Mouse (Mus musculus): ENCODE data around the gene Cotl1.
A peak's percentile ranks its signal among the peaks of the same experiment; 100 is the strongest.
"Not testable (repeated sequence)": the region's sequence is repeated elsewhere in the genome, so short reads cannot be mapped to it uniquely, and the experiment has no call there.

Cotl1 gene

GRCm38 (mm10) chr8:119840275-119840808, at the start of gene Cotl1:
Cotl1 (minus strand) TSS chr8:119840544.
- peak; percentile 98 for DNase-seq

GRCm38 (mm10) chr8:119888012-119888411, 47.7 kb upstream of the Cotl1 start:
- DNase-seq = no peak

DNA sequence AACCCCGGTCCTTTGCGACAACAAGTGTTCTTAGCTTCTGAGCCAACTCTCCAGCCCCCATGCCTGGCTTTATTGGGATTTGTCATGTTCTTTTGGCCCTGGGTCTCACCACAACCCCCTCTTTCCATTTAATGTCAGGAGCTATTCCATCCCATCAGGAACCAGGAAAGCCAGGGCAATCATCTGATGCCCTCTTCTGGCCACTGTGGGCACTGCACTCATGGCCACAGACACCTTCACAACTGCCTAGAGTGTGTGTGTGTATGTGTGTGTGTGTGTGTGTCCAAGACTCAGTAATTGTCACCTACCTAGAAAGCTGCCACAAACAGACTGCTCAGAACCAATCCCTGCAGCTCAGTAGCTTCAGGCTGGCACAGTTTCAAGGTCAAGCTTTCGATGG, 46.8 kb upstream of the Cotl1 start:
- peak; percentile 66 for DNase-seq

DNA sequence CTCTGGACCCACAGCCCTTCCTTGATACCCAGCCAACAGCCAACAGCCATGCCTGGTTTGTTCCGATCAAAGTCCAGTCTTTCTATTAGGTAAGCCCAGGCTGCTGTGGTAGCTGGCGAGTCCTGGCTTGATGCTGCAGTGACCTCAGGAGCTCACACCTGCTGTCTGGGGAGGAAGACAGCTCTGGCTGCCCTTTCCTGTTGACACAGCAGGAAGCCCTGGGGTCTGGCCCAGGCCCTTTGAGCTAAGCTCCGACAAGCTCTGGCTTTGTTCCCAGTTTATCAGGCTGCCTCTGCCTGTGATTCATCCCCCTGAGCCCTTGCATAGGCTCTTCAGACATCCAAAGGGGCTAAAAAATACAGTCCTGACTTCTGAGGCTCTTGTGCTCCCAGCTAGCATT, 45.3 kb upstream of the Cotl1 start:
- peak; percentile 64 for DNase-seq

GRCm38 (mm10) chr8:119883281-119883680, 42.9 kb upstream of the Cotl1 start:
- no peak for DNase-seq

GRCm38 (mm10) chr8:119881917-119882316, 41.6 kb upstream of the Cotl1 start:
- DNase-seq = no peak

GRCm38 (mm10) chr8:119881301-119881700, 41.0 kb upstream of the Cotl1 start:
- no peak for DNase-seq

DNA sequence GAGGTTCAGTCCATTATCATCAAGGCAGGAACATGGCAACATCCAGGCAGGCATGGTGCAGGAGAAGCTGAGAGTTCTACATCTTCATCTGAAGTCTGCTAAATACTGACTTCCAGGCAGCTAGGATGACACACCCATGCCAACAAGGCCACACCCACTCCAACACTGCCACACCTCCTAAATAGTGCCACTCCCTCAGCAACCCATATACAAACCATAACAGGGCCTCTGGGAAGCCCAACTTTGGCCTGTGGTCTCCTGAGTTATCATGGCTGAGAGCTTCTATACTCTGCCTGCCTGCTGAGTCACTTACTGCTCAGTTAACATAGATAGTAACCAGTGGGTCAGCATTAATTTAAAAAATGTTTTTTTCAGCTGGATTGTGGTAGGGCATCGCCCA, 32.8 kb upstream of the Cotl1 start:
- DNase-seq = no peak

DNA sequence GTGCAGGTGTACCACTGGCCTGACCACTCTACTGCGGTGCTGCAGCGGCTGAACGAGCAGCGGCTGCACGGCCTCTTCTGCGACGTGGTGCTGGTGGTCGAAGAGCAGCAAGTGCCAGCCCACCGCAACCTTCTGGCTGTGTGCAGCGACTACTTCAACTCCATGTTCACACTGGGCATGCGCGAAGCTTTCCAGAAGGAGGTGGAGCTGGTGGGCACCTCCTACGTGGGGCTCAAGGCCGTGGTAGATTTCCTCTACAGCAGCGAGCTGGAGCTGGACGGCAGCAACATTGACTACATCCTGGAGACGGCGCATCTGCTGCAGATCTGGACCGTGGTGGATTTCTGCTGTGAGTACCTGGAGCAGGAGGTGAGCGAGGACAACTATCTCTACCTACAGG, 29.3 kb upstream of the Cotl1 start:
- no peak for DNase-seq

DNA sequence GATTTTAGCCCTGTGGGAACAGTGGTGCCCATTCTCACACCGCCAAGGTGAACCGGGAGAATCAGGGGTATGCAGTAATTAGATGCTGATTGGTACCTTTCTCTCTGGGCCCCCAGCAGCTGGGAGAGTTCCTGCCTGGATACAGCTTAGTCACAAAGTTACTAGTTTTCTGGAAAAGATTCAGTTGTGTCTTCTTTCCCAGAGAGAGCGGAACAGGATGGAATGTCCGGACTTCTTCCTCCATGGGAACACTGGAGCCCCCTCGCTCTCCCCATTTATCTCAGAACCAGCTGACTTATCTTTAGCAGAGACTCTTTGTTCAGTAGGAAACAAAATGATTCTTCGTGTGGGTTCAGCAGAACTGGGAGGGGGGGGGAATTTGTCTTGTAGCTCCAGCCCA, 22.4 kb upstream of the Cotl1 start:
- DNase-seq = no peak

DNA sequence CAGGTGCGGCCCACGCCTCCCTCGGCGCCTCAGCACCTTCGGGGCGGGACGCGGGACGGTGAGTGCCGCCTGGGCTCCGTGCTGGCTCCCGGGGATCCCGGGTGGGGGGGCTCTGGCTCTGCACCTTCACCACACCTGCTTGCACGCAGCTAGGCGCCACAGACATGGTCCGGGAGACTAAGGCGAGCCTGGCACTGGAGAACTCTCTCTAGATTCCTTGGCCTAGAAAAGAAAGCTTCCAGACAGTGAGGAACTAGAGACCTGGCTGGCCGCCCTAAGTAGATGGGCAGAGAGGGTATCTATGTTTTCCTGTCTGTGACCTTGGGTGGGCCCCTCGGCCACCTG, 22.0 kb upstream of the Cotl1 start:
- DNase-seq = no peak

- peak; percentile 97 for DNase-seq
Measured at GRCm38 (mm10) chr8:119861706-119862389, 21.5 kb upstream of the Cotl1 start, which contains the start of gene Klhl36. Klhl36 (plus strand) TSS chr8:119862266.

DNA sequence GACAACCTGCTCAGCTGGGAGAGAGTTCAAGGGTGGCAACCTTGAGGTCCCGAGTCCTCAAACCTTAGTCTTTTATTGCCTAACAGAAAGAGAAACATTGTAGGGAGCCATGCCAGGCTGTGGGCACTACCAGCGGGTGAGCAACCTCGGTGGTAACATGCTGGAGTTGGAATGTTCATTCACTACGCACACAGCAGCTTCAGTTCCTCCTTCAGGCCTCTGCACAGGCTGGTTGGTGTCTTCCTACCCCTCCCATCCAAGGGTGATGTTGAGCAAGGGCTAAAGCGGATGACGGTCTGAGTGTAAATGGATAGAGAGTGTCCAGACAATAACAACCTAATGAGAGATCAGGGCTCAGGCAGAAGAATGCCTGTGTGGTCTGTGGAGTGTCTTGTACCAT, 17.4 kb upstream of the Cotl1 start:
- no peak for DNase-seq

DNA sequence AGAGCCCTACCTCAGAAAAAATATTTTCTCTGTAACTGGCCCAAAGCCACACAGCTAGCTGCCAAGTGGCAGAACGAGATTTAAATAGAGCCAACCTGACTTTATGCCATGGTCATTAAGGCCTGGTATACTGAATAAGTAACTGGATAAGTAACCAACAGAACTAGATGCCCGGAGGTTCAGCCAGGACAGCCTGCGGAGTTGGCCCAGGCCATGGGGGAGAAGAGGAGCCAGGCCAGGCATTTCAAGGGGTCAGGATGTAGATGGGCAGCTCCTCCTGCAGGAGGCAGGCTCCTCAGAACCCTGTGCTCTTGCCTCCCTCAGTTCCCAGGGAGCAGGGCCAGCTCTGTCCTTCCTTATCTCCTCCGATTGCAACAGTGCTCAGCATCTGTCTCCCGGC, 15.3 kb upstream of the Cotl1 start:
- DNase-seq = no peak

GRCm38 (mm10) chr8:119854035-119854434, 13.7 kb upstream of the Cotl1 start:
- peak; percentile 55 for DNase-seq

- DNase-seq = no peak
Measured at GRCm38 (mm10) chr8:119853521-119853920, 13.2 kb upstream of the Cotl1 start.

DNA sequence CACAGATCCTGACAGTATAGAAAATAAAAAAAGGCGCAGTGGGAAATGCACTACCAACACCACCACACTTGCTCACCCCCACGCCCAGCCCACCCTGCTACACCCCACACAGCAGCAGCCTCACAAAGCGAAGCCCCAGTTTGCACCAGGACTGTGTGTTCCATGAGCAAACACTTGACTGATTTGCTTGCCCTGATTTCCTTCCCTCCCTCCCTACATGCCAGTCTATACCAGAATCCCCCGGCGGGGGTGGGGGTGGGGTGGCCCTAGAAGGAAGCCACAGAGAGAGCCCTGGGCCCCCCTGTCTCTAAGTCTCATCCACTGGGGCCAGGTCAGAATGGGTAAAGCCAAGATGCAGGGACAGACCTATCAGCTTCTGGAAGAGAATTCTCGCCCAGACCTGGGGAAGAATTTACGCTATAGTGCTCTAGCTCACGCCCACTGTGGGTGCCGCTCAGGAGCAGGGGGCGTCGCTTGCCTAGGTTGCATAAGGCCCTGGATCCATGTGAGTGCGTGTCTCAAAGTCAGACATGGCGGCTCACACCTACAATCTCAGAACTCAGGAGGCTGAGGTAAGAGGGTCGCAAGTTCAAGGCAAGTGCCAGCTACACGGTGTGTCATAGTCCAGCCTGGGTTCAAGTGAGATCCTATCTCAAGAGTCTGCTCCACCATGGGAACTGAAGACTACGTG, 7.0 kb upstream of the Cotl1 start:
- no peak for DNase-seq

DNA sequence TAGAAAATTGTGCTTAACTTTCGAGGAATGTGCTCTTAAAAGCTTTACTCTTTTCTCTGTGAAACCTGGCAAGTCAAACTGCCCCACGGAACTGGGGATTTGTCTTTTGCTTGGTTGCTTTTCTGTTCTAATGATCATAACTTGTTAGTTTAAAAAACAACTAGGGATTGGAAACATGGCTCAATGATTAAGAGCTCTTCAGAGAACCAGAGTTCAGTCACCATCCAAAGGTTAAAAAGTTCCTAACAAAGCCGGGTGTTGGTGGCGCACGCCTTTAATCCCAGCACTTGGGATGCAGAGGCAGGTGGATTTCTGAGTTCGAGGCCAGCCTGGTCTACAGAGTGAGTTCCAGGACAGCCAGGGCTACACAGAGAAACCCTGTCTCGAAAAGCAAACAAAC, 5.4 kb upstream of the Cotl1 start:
- DNase-seq = not testable (repeated sequence)

DNA sequence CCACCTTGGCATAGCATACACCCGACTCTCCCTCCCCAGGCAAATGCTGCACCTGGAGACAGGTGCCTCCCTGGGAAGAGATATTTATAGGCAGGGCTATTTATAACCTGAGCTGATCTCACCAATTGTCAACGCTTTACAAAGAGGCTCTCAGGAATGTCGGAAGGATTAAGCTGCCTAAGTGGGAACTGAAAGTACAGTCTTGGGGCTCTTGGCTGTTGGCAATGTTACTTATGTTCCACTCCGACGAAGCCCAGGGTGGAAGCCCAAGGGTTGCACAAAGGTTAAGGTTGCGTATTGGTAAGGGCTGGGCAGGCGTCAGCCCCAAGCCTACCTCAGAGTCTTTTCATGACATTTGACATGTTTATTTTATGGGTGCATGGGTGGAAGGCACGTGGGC, 4.2 kb upstream of the Cotl1 start:
- DNase-seq = no peak

DNA sequence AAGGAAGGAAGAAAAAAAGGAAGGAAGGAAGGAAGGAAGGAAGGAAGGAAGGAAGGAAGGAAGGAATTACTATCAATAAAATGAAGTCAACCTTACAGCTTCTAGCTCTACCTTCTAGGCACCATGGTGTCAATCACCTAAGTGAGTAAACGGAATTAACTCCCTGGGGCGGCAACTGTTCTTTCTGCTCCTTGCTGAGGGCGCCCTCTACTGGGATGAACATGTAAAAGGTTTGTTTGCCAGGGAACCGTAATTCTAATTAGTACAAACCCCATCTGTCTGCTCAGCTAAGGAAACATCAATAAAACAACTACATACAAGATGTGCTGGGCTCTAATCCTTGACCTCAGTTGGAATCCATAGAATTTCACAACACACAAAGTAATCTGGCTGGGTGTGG, 3.1 kb upstream of the Cotl1 start:
- peak; percentile 90 for DNase-seq

DNA sequence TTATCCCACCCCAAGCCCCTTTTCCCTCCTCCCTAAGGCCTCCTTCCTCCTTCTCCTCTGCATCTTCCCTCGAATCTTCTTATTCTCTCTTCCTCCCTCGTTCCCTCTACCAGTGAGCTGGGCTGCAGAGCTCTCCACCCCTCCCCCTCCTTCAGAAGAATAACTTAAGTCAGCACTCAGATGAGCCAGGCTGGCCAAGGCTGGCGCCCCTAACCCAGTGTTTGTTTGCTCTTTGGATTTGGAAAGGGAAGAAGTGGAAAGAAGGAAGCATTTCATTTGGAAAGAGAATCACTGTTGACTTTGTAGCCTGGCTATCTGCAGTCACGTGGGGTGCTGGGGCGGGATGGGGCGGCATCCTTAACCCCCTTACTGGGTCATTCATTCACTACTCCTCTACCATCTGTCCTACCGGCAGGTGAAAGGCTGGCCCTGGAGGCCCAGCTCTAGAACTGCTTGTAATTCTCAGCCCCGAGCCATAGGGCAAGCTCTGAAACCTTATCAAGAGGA, 614 bp upstream of the Cotl1 start:
- DNase-seq = no peak

DNA sequence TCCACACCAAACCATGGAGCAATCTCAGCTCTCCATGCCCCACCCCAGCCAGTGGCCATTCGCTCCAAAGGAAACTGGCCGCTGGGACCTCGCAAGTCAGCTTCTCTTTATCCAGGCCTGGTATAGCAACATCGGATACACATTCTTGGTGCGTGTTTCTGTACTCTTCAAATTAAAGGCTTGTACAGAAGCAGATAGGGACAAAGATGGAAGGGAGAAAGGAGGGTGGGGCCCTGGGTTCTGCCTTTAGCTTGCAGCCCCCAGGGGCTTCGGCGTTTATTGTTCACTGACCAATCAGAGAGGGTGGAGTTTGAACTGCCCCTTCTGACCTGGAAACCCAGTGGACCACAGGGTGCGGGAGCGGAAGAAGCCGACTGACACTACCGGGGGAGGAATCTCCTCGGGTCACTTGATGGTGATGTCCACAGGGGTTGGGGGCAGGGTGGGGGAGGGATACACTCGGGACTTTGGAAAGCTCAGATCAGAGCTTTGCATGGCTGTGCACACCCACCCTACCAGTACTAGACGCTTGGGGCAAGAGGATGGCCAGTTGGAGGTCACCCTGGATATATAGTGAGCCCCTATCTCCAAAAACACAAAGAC, 824 bp downstream of the Cotl1 start:
- peak; percentile 65 for DNase-seq

GRCm38 (mm10) chr8:119838983-119839340, 1.4 kb downstream of the Cotl1 start:
- DNase-seq = no peak

Measured in retina, postnatal 1 day (tissue).